25 mouse cellular contexts compared by ENCODE assay signal in the genomic region with DNA sequence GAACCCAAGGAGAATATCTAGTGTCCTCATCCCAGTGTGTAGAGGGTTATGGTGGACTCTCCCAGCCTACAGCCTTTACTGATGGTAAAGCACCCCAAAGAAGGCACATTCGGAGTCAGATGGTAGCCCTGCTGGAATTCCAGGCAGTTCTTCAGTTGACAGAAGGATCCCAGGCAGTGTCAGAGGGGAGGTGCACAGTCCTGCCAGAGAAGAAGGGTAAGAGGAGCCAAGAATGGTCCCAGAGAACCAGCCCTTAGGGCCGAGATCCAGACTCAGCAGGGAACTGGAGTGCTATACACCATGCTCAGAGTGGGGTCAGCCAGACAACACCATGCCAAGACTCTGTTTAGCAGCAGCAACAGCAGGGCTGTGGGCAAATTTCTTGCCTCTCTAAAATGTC.
A peak's percentile ranks its signal among the peaks of the same experiment; 100 is the strongest.
DNase-seq lines count a peak whose midpoint lies in the region; ATAC-seq and TF ChIP-seq lines count a peak whose summit lies in the region.
"Had no signal": no experiment of that assay in that cellular context is flagged by ENCODE, and none has a peak within 500 bp of the region (broad histone marks: within the 10 kb centered on the region; RNA-seq: fewer than 3 reads in every experiment).

No protein-coding gene starts in this region.

- H3K27ac ChIP-seq in layer of hippocampus, adult 2 months: 0 out of 2 replicates have a peak overlapping the region, but pooled peaks have one; percentile 18
- H3K27ac ChIP-seq: embryonic facial prominence, embryonic 10.5 days; gastrocnemius, adult 2 months; heart, embryonic 10.5 days; left cerebral cortex, adult 2 months; limb, embryonic 10.5 days; liver, embryonic 15.5 days; lung, embryonic 15.5 days; midbrain, embryonic 15.5 days had no signal

- TF ChIP-seq CTCF in layer of hippocampus, adult 2 months (conservative IDR thresholded peaks at IDR 0.05): no peak

- ATAC-seq in megakaryocyte-erythroid progenitor cell, adult 5-6 weeks (replicated peaks; ENCODE audit: low FRiP score, low TSS enrichment, poor library complexity, severe bottlenecking): no peak
- ATAC-seq: inflammation-experienced regulatory T-cells, adult 6 months; midbrain, embryonic 15.5 days had no signal

- no peak for DNase-seq in layer of hippocampus, adult 2 months (ENCODE audit: low spot score in 2 of 2)
- no peak for DNase-seq in layer of hippocampus, postnatal 36 days
- DNase-seq in cerebellum, adult 11-12 months: peak; percentile 96
- DNase-seq in cerebellum, adult 9-10 months: peak; percentile 98
- DNase-seq in embryo, embryonic 9.5 days (ENCODE audit: extremely low spot score): no peak
- DNase-seq in adrenal gland, postnatal 4 days (ENCODE audit: low spot score in 2 of 2): no peak
- DNase-seq: adrenal gland, postnatal 14 days; gastrocnemius, adult 2 months; heart, postnatal 4 days; kidney, adult 18-20 months; kidney, postnatal 4 days; layer of hippocampus, adult 9-11 months; liver; lung, postnatal 36 days; thymus, postnatal 14 days had no signal

- no peak overlapping the region for H3K4me3 ChIP-seq in layer of hippocampus, adult 2 months
- H3K4me3 ChIP-seq: embryonic facial prominence, embryonic 10.5 days; gastrocnemius, adult 2 months; heart, embryonic 10.5 days; left cerebral cortex, adult 2 months; limb, embryonic 10.5 days; liver, embryonic 15.5 days; lung, embryonic 15.5 days; megakaryocyte, embryonic 14.5 days; midbrain, embryonic 15.5 days had no signal

Comparison
In these comparisons a context has a peak if more than half of its experiments do, and no peak if none do; other contexts are left out.
1. DNase-seq: peak in cerebellum, adult 11-12 months (single experiment) and cerebellum, adult 9-10 months (single experiment); none in layer of hippocampus, adult 2 months (0 of 2), layer of hippocampus, postnatal 36 days (0 of 2), embryo, embryonic 9.5 days (single experiment) and adrenal gland, postnatal 4 days (0 of 2).